Mouse (Mus musculus): ENCODE results near the gene Lman1l. TPM values are rescaled to one million over a fixed set of nuclear protein-coding genes. Genes with fewer than 3 reads are reported as not detected.
A peak's percentile ranks its signal among the peaks of the same experiment; 100 is the strongest.

The Lman1l gene
- not detected for total RNA-seq (2021)

- no peak for DNase-seq (ENCODE audit: low spot score in 2 of 2)
- intact Hi-C loops (cut with DNase I) = no loop called here
Observed at GRCm38 (mm10) chr9:57620674-57621073, at the start of gene Lman1l. Lman1l (minus strand) TSS chr9:57620774.

- intact Hi-C loops (cut with DNase I) = no loop called here
- DNase-seq (ENCODE audit: low spot score in 2 of 2) = no peak
Observed at GRCm38 (mm10) chr9:57669566-57669965, 49.0 kb upstream of the Lman1l start.

GRCm38 (mm10) chr9:57668277-57668676, 47.7 kb upstream of the Lman1l start:
- DNase-seq (ENCODE audit: low spot score in 2 of 2) = no peak
- intact Hi-C loops (cut with DNase I) = no loop called here

GRCm38 (mm10) chr9:57667817-57668216, 47.2 kb upstream of the Lman1l start:
- DNase-seq (ENCODE audit: low spot score in 2 of 2) = no peak
- intact Hi-C loops (cut with DNase I) = no loop called here

GRCm38 (mm10) chr9:57667136-57667535, 46.6 kb upstream of the Lman1l start:
- DNase-seq (ENCODE audit: low spot score in 2 of 2) = no peak
- intact Hi-C loops (cut with DNase I) = no loop called here

- DNase-seq (ENCODE audit: low spot score in 2 of 2) = no peak
Observed at GRCm38 (mm10) chr9:57666536-57666935, 46.0 kb upstream of the Lman1l start.

GRCm38 (mm10) chr9:57664616-57665015, 44.0 kb upstream of the Lman1l start:
- intact Hi-C loops (cut with DNase I) = no loop called here

More at GRCm38 (mm10) chr9:57666536-57666935, 46.0 kb upstream of the Lman1l start:
- intact Hi-C loops (cut with DNase I) = no loop called here

GRCm38 (mm10) chr9:57661552-57661951, 41.0 kb upstream of the Lman1l start:
- DNase-seq (ENCODE audit: low spot score in 2 of 2) = no peak
- intact Hi-C loops (cut with DNase I) = no loop called here

More at GRCm38 (mm10) chr9:57664616-57665015, 44.0 kb upstream of the Lman1l start:
- DNase-seq (ENCODE audit: low spot score in 2 of 2) = no peak

- DNase-seq (ENCODE audit: low spot score in 2 of 2) = no peak
- intact Hi-C loops (cut with DNase I) = loop anchor here (1.0 kb wide), 1 partner anchor 84 kb away; no protein-coding TSS in a partner anchor
Observed at GRCm38 (mm10) chr9:57660501-57660900, 39.9 kb upstream of the Lman1l start.

GRCm38 (mm10) chr9:57659774-57660173, 39.2 kb upstream of the Lman1l start:
- intact Hi-C loops (cut with DNase I) = loop anchor here (1.0 to 5.0 kb wide), 2 partner anchors 85 to 117 kb away; no protein-coding TSS in a partner anchor
- DNase-seq (ENCODE audit: low spot score in 2 of 2) = peak; percentile 60 to 76

GRCm38 (mm10) chr9:57658970-57659369, 38.4 kb upstream of the Lman1l start:
- no peak for DNase-seq (ENCODE audit: low spot score in 2 of 2)
- intact Hi-C loops (cut with DNase I) = loop anchor here (5.0 kb wide), 1 partner anchor 117 kb away; no protein-coding TSS in a partner anchor

- intact Hi-C loops (cut with DNase I) = loop anchor here (5.0 kb wide), 1 partner anchor 116 kb away; no protein-coding TSS in a partner anchor
- DNase-seq (ENCODE audit: low spot score in 2 of 2) = no peak
Observed at GRCm38 (mm10) chr9:57657843-57658242, 37.3 kb upstream of the Lman1l start.

GRCm38 (mm10) chr9:57656631-57657350, 36.2 kb upstream of the Lman1l start:
- DNase-seq (ENCODE audit: low spot score in 2 of 2) = no peak

GRCm38 (mm10) chr9:57655749-57656148, 35.2 kb upstream of the Lman1l start:
- peak; percentile 86 to 91 for DNase-seq (ENCODE audit: low spot score in 2 of 2)
- intact Hi-C loops (cut with DNase I) = loop anchor here (5.0 kb wide), 1 partner anchor 113 kb away; no protein-coding TSS in a partner anchor

More at GRCm38 (mm10) chr9:57656631-57657350, 36.2 kb upstream of the Lman1l start:
- intact Hi-C loops (cut with DNase I) = loop anchor here (5.0 kb wide), 1 partner anchor 114 kb away; no protein-coding TSS in a partner anchor

GRCm38 (mm10) chr9:57654966-57655365, 34.4 kb upstream of the Lman1l start:
- DNase-seq (ENCODE audit: low spot score in 2 of 2) = no peak
- intact Hi-C loops (cut with DNase I) = loop anchor here (5.0 kb wide), 1 partner anchor 113 kb away; no protein-coding TSS in a partner anchor

- no peak for DNase-seq (ENCODE audit: low spot score in 2 of 2)
- intact Hi-C loops (cut with DNase I) = no loop called here
Observed at GRCm38 (mm10) chr9:57653283-57653682, 32.7 kb upstream of the Lman1l start, which contains the start of gene Csk. Csk (minus strand) TSS chr9:57653631.

- intact Hi-C loops (cut with DNase I) = no loop called here
- no peak for DNase-seq (ENCODE audit: low spot score in 2 of 2)
Observed at GRCm38 (mm10) chr9:57652855-57653254, 32.3 kb upstream of the Lman1l start.

- DNase-seq (ENCODE audit: low spot score in 2 of 2) = no peak
- intact Hi-C loops (cut with DNase I) = no loop called here
Observed at GRCm38 (mm10) chr9:57652351-57652750, 31.8 kb upstream of the Lman1l start.

GRCm38 (mm10) chr9:57650786-57651311, 30.3 kb upstream of the Lman1l start:
- intact Hi-C loops (cut with DNase I) = no loop called here
- no peak for DNase-seq (ENCODE audit: low spot score in 2 of 2)

GRCm38 (mm10) chr9:57650130-57650785, 29.7 kb upstream of the Lman1l start:
- DNase-seq (ENCODE audit: low spot score in 2 of 2) = no peak
- intact Hi-C loops (cut with DNase I) = no loop called here
